Mouse (Mus musculus) midbrain, embryonic 14.5 days (tissue): Measurements from ENCODE around the gene Mettl3. TPM values are rescaled to one million over a fixed set of nuclear protein-coding genes. Genes with fewer than 3 reads are reported as not detected.

ENCODE experiments used
- ATAC-seq: fragments of 200-750 bp; cut with Nextera tagmentation; 2 replicates; pipeline ENCODE4 v1.8.0; 2017; ENCODE audit warnings: moderate number of reproducible peaks, moderate library complexity; ENCODE audit not compliant: low FRiP score, low TSS enrichment
- DNase-seq: peaks from one replicate; pipeline ENCODE4 v3.0.0-alpha.2; 2015
- H3K27ac ChIP-seq: fragments of 300-500 bp; sonication (generic); replicated peaks from 2 replicates; pipeline ENCODE4 v1.5.1; 2014; ENCODE audit warnings: mild to moderate bottlenecking, low read depth, low read length, moderate library complexity
- H3K27me3 ChIP-seq: fragments of 300-500 bp; sonication (generic); 2 replicates; pipeline ENCODE4 v1.6.1; 2014; ENCODE audit warnings: low read length, control low read depth, mixed read lengths; ENCODE audit not compliant: control insufficient read depth, insufficient read depth
- H3K36me3 ChIP-seq: fragments of 300-500 bp; sonication (generic); 2 replicates; pipeline ENCODE4 v1.6.1; 2014; ENCODE audit warnings: low read length, control low read depth; ENCODE audit not compliant: control insufficient read depth, insufficient read depth
- H3K4me1 ChIP-seq: fragments of 300-500 bp; sonication (generic); 2 replicates; pipeline ENCODE4 v1.6.1; 2014; ENCODE audit warnings: mild to moderate bottlenecking, antibody characterized with exemption, low read length, control low read depth; ENCODE audit not compliant: control insufficient read depth, insufficient read depth
- H3K4me2 ChIP-seq: fragments of 300-500 bp; sonication (generic); 2 replicates; pipeline ENCODE4 v1.6.1; 2014; ENCODE audit warnings: mild to moderate bottlenecking, low read length, moderate library complexity
- H3K4me3 ChIP-seq: fragments of 300-500 bp; sonication (generic); replicated peaks from 2 replicates; pipeline ENCODE4 v1.5.1; 2014; ENCODE audit warnings: low read depth, low read length
- H3K9ac ChIP-seq: fragments of 300-500 bp; sonication (generic); replicated peaks from 2 replicates; pipeline ENCODE4 v1.6.1; 2014; ENCODE audit warnings: mild to moderate bottlenecking, low read length, moderate library complexity
- H3K9me3 ChIP-seq: fragments of 300-500 bp; sonication (generic); 2 replicates; pipeline ENCODE4 v1.6.1; 2016; ENCODE audit warnings: low read length, control low read depth, mixed read lengths; ENCODE audit not compliant: control insufficient read depth
- WGBS: fragments of 180-500 bp; shearing (Covaris S2); extraction: QIAGEN DNeasy Blood & Tissue Kit; methylation state at CpG from one replicate; pipeline ENCODE4 v1.1.7; 2014; 5-methylcytosine and 5-hydroxymethylcytosine counted together
- polyA plus RNA-seq: library from polyadenylated mRNA; unstranded; fragments of >200 nt; fragmentation: Nextera tagmentation; extraction: Ambion mirVana; gene quantifications from 2 replicates; pipeline ENCODE4 v1.2.1, GENCODE M21; 2014

Mettl3 gene
- polyA plus RNA-seq, 1 experiment from 2014 or later, result 42.8 TPM

GRCm38 (mm10) chr14:52325890-52326289 is 21.0 kb upstream of the Mettl3 start:
- H3K4me2 ChIP-seq, result peak overlapping the region; percentile 84
- 0% methylated on average over 4 of the region's 4 CpGs for WGBS
- no peak for ATAC-seq
- H3K27me3 ChIP-seq, result no peaks in the 10 kb centered on the region
- no peak overlapping the region for H3K27ac ChIP-seq
- H3K9ac ChIP-seq, result no peak overlapping the region
- peaks cover 17% of the 10 kb centered on the region for H3K4me1 ChIP-seq
- peak; percentile 62 for DNase-seq
- H3K36me3 ChIP-seq, result no peaks in the 10 kb centered on the region
- no peaks in the 10 kb centered on the region for H3K9me3 ChIP-seq
- peak overlapping the region; percentile 19; the same call in 1 of the 2 replicates for H3K4me3 ChIP-seq

- Histone ChIP-seq H3K36me3 (peaks cover 6% of the 10 kb centered on the region), H3K9ac (no peak overlapping the region), H3K4me1 (peaks cover 16% of the 10 kb centered on the region), H3K9me3 (no peaks in the 10 kb centered on the region), H3K4me2 (no peak overlapping the region), H3K4me3 (no peak overlapping the region), H3K27ac (0 out of 2 replicates have a peak overlapping the region, but pooled peaks have one; percentile 20), H3K27me3 (no peaks in the 10 kb centered on the region)
- DNase-seq (peak; percentile 24), ATAC-seq (no peak)
- 64% methylated on average over 6 of the region's 6 CpGs for WGBS
Observed at GRCm38 (mm10) chr14:52319361-52319760, 14.4 kb upstream of the Mettl3 start.

- peaks cover 39% of the 10 kb centered on the region for H3K4me1 ChIP-seq
- WGBS, result 2% methylated on average over 16 of the region's 16 CpGs
- DNase-seq (peak; percentile 76), ATAC-seq (peak; percentile 59)
- no peaks in the 10 kb centered on the region for H3K27me3 ChIP-seq
- peak overlapping the region; percentile 92 for H3K4me2 ChIP-seq
- H3K9ac ChIP-seq, result peak overlapping the region; percentile 88
- peaks cover 33% of the 10 kb centered on the region for H3K36me3 ChIP-seq
- H3K27ac ChIP-seq, result peak overlapping the region; percentile 94
- H3K4me3 ChIP-seq, result peak overlapping the region; percentile 72
- no peaks in the 10 kb centered on the region for H3K9me3 ChIP-seq
Observed at GRCm38 (mm10) chr14:52316441-52317225, 11.7 kb upstream of the Mettl3 start.

GRCm38 (mm10) chr14:52315792-52316440 is 11.0 kb upstream of the Mettl3 start:
- peaks cover 40% of the 10 kb centered on the region for H3K36me3 ChIP-seq
- under 1% methylated on average over 35 of the region's 41 CpGs for WGBS
- peak; percentile 90 for DNase-seq

GRCm38 (mm10) chr14:52315283-52315780 is 10.4 kb upstream of the Mettl3 start:
- Histone ChIP-seq H3K36me3 (peaks cover 46% of the 10 kb centered on the region), H3K27ac (peak overlapping the region; percentile 94), H3K9ac (peak overlapping the region; percentile 88), H3K4me3 (peak overlapping the region; percentile 72), H3K27me3 (no peaks in the 10 kb centered on the region), H3K4me1 (peaks cover 51% of the 10 kb centered on the region), H3K4me2 (peak overlapping the region; percentile 92), H3K9me3 (no peaks in the 10 kb centered on the region)
- 8% methylated on average over 17 of the region's 17 CpGs for WGBS
- ATAC-seq, result 0 out of 2 replicates have a peak, but pooled peaks have one; percentile 5
- no peak for DNase-seq

More at GRCm38 (mm10) chr14:52315792-52316440, 11.0 kb upstream of the Mettl3 start:
- peak overlapping the region; percentile 92 for H3K4me2 ChIP-seq
- H3K9ac ChIP-seq, result peak overlapping the region; percentile 88
- peak overlapping the region; percentile 72 for H3K4me3 ChIP-seq
- no peaks in the 10 kb centered on the region for H3K27me3 ChIP-seq
- no peaks in the 10 kb centered on the region for H3K9me3 ChIP-seq
- peak overlapping the region; percentile 94 for H3K27ac ChIP-seq
- peaks cover 46% of the 10 kb centered on the region for H3K4me1 ChIP-seq
- ATAC-seq, result peak; percentile 87

- Histone ChIP-seq H3K9me3 (no peaks in the 10 kb centered on the region), H3K27me3 (no peaks in the 10 kb centered on the region), H3K4me2 (peak overlapping the region; percentile 92), H3K9ac (peak overlapping the region; percentile 88), H3K4me1 (peaks cover 51% of the 10 kb centered on the region), H3K27ac (peak overlapping the region; percentile 94), H3K36me3 (peaks cover 50% of the 10 kb centered on the region), H3K4me3 (peak overlapping the region; percentile 72)
- WGBS, result 42% methylated on average over 8 of the region's 8 CpGs
- ATAC-seq, result no peak
- DNase-seq, result no peak
Observed at GRCm38 (mm10) chr14:52314808-52315150, 9.9 kb upstream of the Mettl3 start.

GRCm38 (mm10) chr14:52313931-52314807 is 9.2 kb upstream of the Mettl3 start:
- ATAC-seq, result no peak
- 85% methylated on average over 26 of the region's 26 CpGs for WGBS
- Histone ChIP-seq H3K4me2 (peak overlapping the region; percentile 92), H3K36me3 (peaks cover 52% of the 10 kb centered on the region), H3K27ac (peak overlapping the region; percentile 94; the same call in 1 of the 2 replicates), H3K4me1 (peaks cover 51% of the 10 kb centered on the region), H3K9me3 (no peaks in the 10 kb centered on the region), H3K9ac (peak overlapping the region; percentile 88), H3K4me3 (peak overlapping the region; percentile 72), H3K27me3 (no peaks in the 10 kb centered on the region)
- DNase-seq, result no peak

GRCm38 (mm10) chr14:52310906-52311305 is 6.0 kb upstream of the Mettl3 start:
- DNase-seq (no peak), ATAC-seq (no peak)
- WGBS, result 93% methylated on average over 2 of the region's 2 CpGs
- no peak overlapping the region for H3K4me3 ChIP-seq
- H3K27me3 ChIP-seq, result no peaks in the 10 kb centered on the region
- peak overlapping the region; percentile 34 for H3K4me2 ChIP-seq
- no peaks in the 10 kb centered on the region for H3K9me3 ChIP-seq
- H3K36me3 ChIP-seq, result peaks cover 54% of the 10 kb centered on the region
- no peak overlapping the region for H3K9ac ChIP-seq
- H3K4me1 ChIP-seq, result peaks cover 44% of the 10 kb centered on the region
- H3K27ac ChIP-seq, result no peak overlapping the region
